In the genomic region with DNA sequence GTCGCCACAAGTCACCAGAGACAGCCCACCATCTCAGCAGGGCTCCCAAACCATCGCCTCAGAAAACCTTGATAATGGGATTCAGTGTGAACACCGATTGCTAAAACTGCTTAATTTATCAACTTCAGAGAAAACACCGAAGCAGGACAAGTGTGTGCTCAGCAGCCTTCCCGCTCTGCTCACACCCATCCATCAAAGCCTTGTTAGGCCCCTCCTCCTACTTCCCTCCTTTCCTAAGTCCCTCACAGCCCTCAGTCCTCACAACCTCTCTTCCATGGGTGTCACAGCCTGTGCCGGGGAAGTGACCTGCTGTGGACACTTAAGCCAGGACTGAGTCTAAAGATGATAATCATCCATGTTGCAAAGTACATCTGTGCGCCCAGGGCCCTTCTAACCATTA, we compare ENCODE assay signal across 19 mouse cellular contexts.
DNase-seq lines count a peak whose midpoint lies in the region; ATAC-seq and TF ChIP-seq lines count a peak whose summit lies in the region.
"Had no signal": no experiment of that assay in that cellular context is flagged by ENCODE, and none has a peak within 500 bp of the region (broad histone marks: within the 10 kb centered on the region; RNA-seq: fewer than 3 reads in every experiment).

No protein-coding gene starts in this region.

- peak; percentile 55; the same call in 1 of the 2 replicates for ATAC-seq in forebrain, embryonic 15.5 days (replicated peaks)
- no peak for ATAC-seq in forebrain, embryonic 11.5 days (replicated peaks; ENCODE audit: low FRiP score)
- ATAC-seq in hindbrain, embryonic 15.5 days (ENCODE audit: low FRiP score, low read depth) = 0 out of 2 replicates have a peak, but pooled peaks have one; percentile 38
- ATAC-seq: activated CD4-positive, CD25-positive, alpha-beta regulatory T cell, adult 4 months; CD4-positive, CD25-positive, alpha-beta regulatory T cell, adult 4 months; forebrain, postnatal 0 days; Patski had no signal

- DNase-seq in forebrain, embryonic 11.5 days (ENCODE audit: low spot score) = no peak
- DNase-seq in hindbrain, embryonic 10.5 days (ENCODE audit: low spot score) = no peak
- DNase-seq in brain, embryonic 14.5 days (ENCODE audit: low read depth) = peak; percentile 37
- DNase-seq: B cell, adult 2 months; cerebellum, adult 11-12 months; cerebellum, adult 2 months; cerebellum, adult 9-10 months; cerebellum, postnatal 25 days; forebrain, postnatal 0 days had no signal

- H3K4me3 ChIP-seq in forebrain, embryonic 15.5 days = no peak overlapping the region
- H3K4me3 ChIP-seq in forebrain, embryonic 11.5 days (ENCODE audit: low read depth, low read length) = no peak overlapping the region
- no peak overlapping the region for H3K4me3 ChIP-seq in hindbrain, embryonic 15.5 days
- H3K4me3 ChIP-seq in hindbrain, embryonic 10.5 days = no peak overlapping the region
- H3K4me3 ChIP-seq: embryonic facial prominence, embryonic 10.5 days; embryonic facial prominence, embryonic 12.5 days; forebrain, embryonic 12.5 days had no signal

- 64% methylated on average over 7 of the region's 7 CpGs for WGBS in forebrain, embryonic 15.5 days
- WGBS in forebrain, embryonic 11.5 days = 71% methylated on average over 7 of the region's 7 CpGs
- WGBS in hindbrain, embryonic 15.5 days = 40% methylated on average over 7 of the region's 7 CpGs
- WGBS in hindbrain, embryonic 10.5 days = 61% methylated on average over 7 of the region's 7 CpGs

- H3K9me3 ChIP-seq in forebrain, embryonic 15.5 days = no peaks in the 10 kb centered on the region
- no peaks in the 10 kb centered on the region for H3K9me3 ChIP-seq in forebrain, embryonic 11.5 days (ENCODE audit: control insufficient read depth, low read length)
- no peaks in the 10 kb centered on the region for H3K9me3 ChIP-seq in hindbrain, embryonic 15.5 days
- no peaks in the 10 kb centered on the region for H3K9me3 ChIP-seq in hindbrain, embryonic 10.5 days
- H3K9me3 ChIP-seq: embryonic facial prominence, embryonic 10.5 days; embryonic facial prominence, embryonic 12.5 days; forebrain, embryonic 12.5 days had no signal

- no peak overlapping the region for H3K27ac ChIP-seq in forebrain, embryonic 15.5 days (replicated peaks)
- H3K27ac ChIP-seq in forebrain, embryonic 11.5 days (ENCODE audit: low read depth, low read length) = no peak overlapping the region
- H3K27ac ChIP-seq in hindbrain, embryonic 15.5 days (replicated peaks) = no peak overlapping the region
- no peak overlapping the region for H3K27ac ChIP-seq in hindbrain, embryonic 10.5 days
- H3K27ac ChIP-seq: embryonic facial prominence, embryonic 10.5 days; embryonic facial prominence, embryonic 12.5 days; forebrain, embryonic 12.5 days had no signal

- H3K9ac ChIP-seq in forebrain, embryonic 15.5 days (replicated peaks) = no peak overlapping the region
- no peak overlapping the region for H3K9ac ChIP-seq in forebrain, embryonic 11.5 days (ENCODE audit: low read length)
- H3K9ac ChIP-seq in hindbrain, embryonic 15.5 days = no peak overlapping the region
- H3K9ac ChIP-seq: embryonic facial prominence, embryonic 12.5 days; forebrain, embryonic 12.5 days; forebrain, postnatal 0 days had no signal

- no peak for TF ChIP-seq CTCF in brain, embryonic 14.5 days (IDR thresholded peaks at IDR 0.05; ENCODE audit: borderline replicate concordance, extremely low read depth, insufficient read depth, insufficient read length)

- H3K36me3 ChIP-seq in forebrain, embryonic 15.5 days = no peaks in the 10 kb centered on the region
- no peaks in the 10 kb centered on the region for H3K36me3 ChIP-seq in forebrain, embryonic 11.5 days (ENCODE audit: control insufficient read depth, insufficient read depth, low read length)
- no peaks in the 10 kb centered on the region for H3K36me3 ChIP-seq in hindbrain, embryonic 15.5 days
- H3K36me3 ChIP-seq in hindbrain, embryonic 10.5 days = no peaks in the 10 kb centered on the region
- H3K36me3 ChIP-seq: embryonic facial prominence, embryonic 10.5 days; embryonic facial prominence, embryonic 12.5 days; forebrain, embryonic 12.5 days; G1E had no signal

- no peak overlapping the region for H3K4me2 ChIP-seq in forebrain, embryonic 15.5 days (replicated peaks)
- no peak overlapping the region for H3K4me2 ChIP-seq in forebrain, embryonic 11.5 days (ENCODE audit: low read depth, low read length, severe bottlenecking)
- no peak overlapping the region for H3K4me2 ChIP-seq in hindbrain, embryonic 15.5 days
- H3K4me2 ChIP-seq: embryonic facial prominence, embryonic 12.5 days; forebrain, embryonic 12.5 days had no signal

- TF ChIP-seq POLR2A in brain, embryonic 14.5 days (IDR thresholded peaks at IDR 0.05; ENCODE audit: borderline replicate concordance, extremely low read depth, insufficient read depth, insufficient read length, poor library complexity, severe bottlenecking) = no peak

- H3K4me1 ChIP-seq in forebrain, embryonic 15.5 days = no peaks in the 10 kb centered on the region
- H3K4me1 ChIP-seq in forebrain, embryonic 11.5 days (replicated peaks; ENCODE audit: control insufficient read depth, insufficient read depth, low read length) = no peaks in the 10 kb centered on the region
- H3K4me1 ChIP-seq in hindbrain, embryonic 15.5 days (replicated peaks) = no peaks in the 10 kb centered on the region
- H3K4me1 ChIP-seq in hindbrain, embryonic 10.5 days (replicated peaks) = no peaks in the 10 kb centered on the region
- H3K4me1 ChIP-seq: embryonic facial prominence, embryonic 10.5 days; embryonic facial prominence, embryonic 12.5 days; forebrain, embryonic 12.5 days had no signal

- no peaks in the 10 kb centered on the region for H3K27me3 ChIP-seq in forebrain, embryonic 15.5 days
- no peaks in the 10 kb centered on the region for H3K27me3 ChIP-seq in forebrain, embryonic 11.5 days (ENCODE audit: control insufficient read depth, insufficient read depth, low read length)
- H3K27me3 ChIP-seq in hindbrain, embryonic 15.5 days = no peaks in the 10 kb centered on the region
- H3K27me3 ChIP-seq in hindbrain, embryonic 10.5 days (ENCODE audit: insufficient read depth, poor library complexity, severe bottlenecking) = no peaks in the 10 kb centered on the region
- H3K27me3 ChIP-seq: CH12.LX; embryonic facial prominence, embryonic 12.5 days; forebrain, embryonic 12.5 days; Patski had no signal
